Mouse (Mus musculus): ENCODE data around the gene Mfsd2b.

- TF ChIP-seq CTCF (IDR thresholded peaks at IDR 0.05; ENCODE audit: control insufficient read depth, insufficient read depth, low read length): no peak
- TF ChIP-seq POLR2A (IDR thresholded peaks at IDR 0.05; ENCODE audit: borderline replicate concordance, control insufficient read depth, low read depth, low read length): no peak
Measured at GRCm38 (mm10) chr12:4868924-4869323, 5.2 kb downstream of the Mfsd2b start.
